Mouse (Mus musculus) Patski (cell line): ENCODE results near the gene Whrn. TPM values are rescaled to one million over a fixed set of nuclear protein-coding genes. Genes with fewer than 3 reads are reported as not detected.
A peak's percentile ranks its signal among the peaks of the same experiment; 100 is the strongest.

ENCODE experiments used
- ATAC-seq: fragments of 100-300 bp; one replicate; pipeline ENCODE4 v1.8.0; 2021
- CTCF ChIA-PET: fragments of 350-600 bp; sonication (Branson Sonifier 250); formaldehyde crosslinking; loops from one replicate; lab custom pipeline; 2022; ENCODE audit warnings: inconsistent platforms; lab: Charles Lee
- POLR2A ChIA-PET: fragments of 350-600 bp; sonication (Branson Sonifier 250); formaldehyde crosslinking; loops from one replicate; lab custom pipeline; 2022; ENCODE audit warnings: antibody characterized with exemption, inconsistent platforms; lab: Charles Lee
- DNase-seq: peaks from one replicate; pipeline ENCODE4 v3.0.0-alpha.2; 2011; ENCODE audit warnings: low read depth, low spot score
- H3K27me3 ChIP-seq: fragments of 371-371 bp; one replicate; pipeline ENCODE4 v1.5.1; 2021
- CTCF ChIP-seq: fragments of 100-300 bp; IDR thresholded peaks from one replicate; pipeline ENCODE4 v1.5.1; 2021
- in situ Hi-C: fragments of 300-500 bp; cut with MboI; formaldehyde crosslinking; loops from 3 replicates; pipeline ENCODE4 v1.11.1; 2018; ENCODE audit warnings: low pct_unique_long_range_greater_than_20kb, mixed read lengths
- polyA plus RNA-seq: library from polyadenylated mRNA; unstranded; gene quantifications from one replicate; pipeline ENCODE4 v1.2.3, GENCODE M21; 2021

Whrn gene
- polyA plus RNA-seq, 1 experiment from 2014 or later: 31.0 TPM

DNA sequence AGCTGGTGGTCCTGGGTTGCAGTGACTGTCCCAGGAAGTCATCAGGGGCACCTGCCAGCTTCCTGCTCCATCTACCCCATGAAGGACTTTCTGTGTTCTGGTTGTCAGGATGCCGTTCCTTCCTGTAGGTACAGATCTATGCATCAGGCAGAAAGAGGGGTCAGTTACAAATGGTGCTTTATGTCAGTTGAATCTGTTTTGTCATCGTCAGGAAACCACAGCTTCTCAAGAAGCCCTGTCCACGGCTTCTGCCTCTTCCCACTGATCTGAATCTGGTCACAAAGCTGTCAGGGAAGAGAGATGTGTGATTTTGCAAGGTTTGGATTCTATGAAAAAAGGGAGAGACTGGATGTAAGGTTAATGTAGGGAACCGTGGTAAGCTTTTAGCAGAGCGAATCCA, 19.2 kb upstream of the Whrn start:
- CTCF ChIA-PET: interaction anchor here (1.0 to 1.4 kb wide), 2 partner anchors 14 to 222 kb away, joined by 3 read pairs; no protein-coding TSS in a partner anchor
- in situ Hi-C loops: loop anchor here (25.0 kb wide), 1 partner anchor 972 kb away; no protein-coding TSS in a partner anchor
- POLR2A ChIA-PET: no interaction called here
- TF ChIP-seq CTCF: no peak
- H3K27me3 ChIP-seq: no peaks in the 10 kb centered on the region
- no peak for DNase-seq
- ATAC-seq: no peak

GRCm38 (mm10) chr4:63514454-63514984, 18.7 kb upstream of the Whrn start:
- in situ Hi-C loops: loop anchor here (5.0 to 25.0 kb wide), 3 partner anchors 43 to 973 kb away; partner anchors contain the start of gene Tmem268
- peak; percentile 91 for ATAC-seq
- H3K27me3 ChIP-seq: no peaks in the 10 kb centered on the region
- POLR2A ChIA-PET: no interaction called here
- CTCF ChIA-PET: interaction anchor here (1.0 to 2.0 kb wide), 3 partner anchors 14 to 223 kb away, joined by 3 to 6 read pairs (median 3); no protein-coding TSS in a partner anchor
- DNase-seq: peak; percentile 94
- no peak for TF ChIP-seq CTCF

- in situ Hi-C loops: loop anchor here (5.0 to 25.0 kb wide), 3 partner anchors 44 to 974 kb away; partner anchors contain the start of gene Tmem268
- DNase-seq: no peak
- no peak for ATAC-seq
- ChIA-PET POLR2A (no interaction called here), CTCF (interaction anchor here (2.0 kb wide), 1 partner anchor 15 kb away, joined by 6 read pairs; no protein-coding TSS in a partner anchor)
- no peaks in the 10 kb centered on the region for H3K27me3 ChIP-seq
- no peak for TF ChIP-seq CTCF
Measured at GRCm38 (mm10) chr4:63512921-63513320, 17.1 kb upstream of the Whrn start.

DNA sequence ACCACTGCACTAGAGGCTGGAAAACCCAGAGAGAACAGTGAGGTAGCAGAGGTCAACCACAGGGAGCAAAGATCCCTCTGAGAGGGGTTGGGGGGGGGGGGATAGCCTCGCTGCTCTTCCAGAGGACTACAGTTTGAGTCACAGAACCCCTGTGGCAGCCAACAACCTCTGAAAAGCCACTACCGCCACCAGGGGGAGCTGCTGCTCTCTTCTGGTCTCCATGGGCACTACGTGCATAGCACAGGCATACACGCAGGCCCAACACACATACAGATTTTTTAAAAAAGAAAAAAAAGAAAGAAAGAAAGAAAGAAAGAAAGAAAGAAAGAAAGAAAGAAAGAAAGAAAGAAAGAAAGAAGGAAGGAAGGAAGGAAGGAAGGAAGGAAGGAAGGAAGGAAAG, 12.4 kb upstream of the Whrn start:
- no peak for DNase-seq
- peak; percentile 66 for TF ChIP-seq CTCF
- no peaks in the 10 kb centered on the region for H3K27me3 ChIP-seq
- ATAC-seq: no peak
- ChIA-PET POLR2A (no interaction called here), CTCF (interaction anchor here (0.6 to 1.5 kb wide), 3 partner anchors 10 to 182 kb away, joined by 3 to 4 read pairs (median 3); no protein-coding TSS in a partner anchor)
- in situ Hi-C loops: loop anchor here (25.0 kb wide), 1 partner anchor 979 kb away; no protein-coding TSS in a partner anchor

GRCm38 (mm10) chr4:63507478-63507877, 11.7 kb upstream of the Whrn start:
- in situ Hi-C loops: loop anchor here (25.0 kb wide), 1 partner anchor 980 kb away; no protein-coding TSS in a partner anchor
- no peak for ATAC-seq
- TF ChIP-seq CTCF: no peak
- ChIA-PET POLR2A (no interaction called here), CTCF (no interaction called here)
- DNase-seq: no peak
- H3K27me3 ChIP-seq: no peaks in the 10 kb centered on the region

DNA sequence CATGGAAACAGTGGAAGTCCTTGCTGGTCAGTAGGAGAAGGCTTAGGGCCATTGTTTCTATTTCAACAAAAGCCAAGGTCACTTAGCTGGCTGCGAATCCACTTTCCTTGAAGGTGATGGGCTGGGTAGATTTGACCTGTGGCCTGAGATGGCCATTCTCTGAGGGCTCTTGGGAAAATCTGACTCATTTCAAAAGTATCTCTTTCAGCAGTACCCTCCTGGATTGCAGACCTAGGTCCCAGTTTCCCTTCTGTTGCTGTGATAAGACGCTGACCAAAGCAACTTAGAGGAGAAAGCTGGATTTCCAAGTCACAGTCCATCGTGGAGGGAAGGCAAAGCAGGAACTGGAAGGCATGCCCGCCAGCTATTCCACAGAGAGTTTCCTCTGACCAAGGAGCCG, 8.2 kb upstream of the Whrn start:
- ATAC-seq: no peak
- no peak for DNase-seq
- no peaks in the 10 kb centered on the region for H3K27me3 ChIP-seq
- no peak for TF ChIP-seq CTCF
- in situ Hi-C loops: loop anchor here (5.0 to 25.0 kb wide), 2 partner anchors 338 to 983 kb away; no protein-coding TSS in a partner anchor
- CTCF ChIA-PET: interaction anchor here (1.5 kb wide), 1 partner anchor 17 kb away, joined by 5 read pairs; no protein-coding TSS in a partner anchor
- POLR2A ChIA-PET: no interaction called here

DNA sequence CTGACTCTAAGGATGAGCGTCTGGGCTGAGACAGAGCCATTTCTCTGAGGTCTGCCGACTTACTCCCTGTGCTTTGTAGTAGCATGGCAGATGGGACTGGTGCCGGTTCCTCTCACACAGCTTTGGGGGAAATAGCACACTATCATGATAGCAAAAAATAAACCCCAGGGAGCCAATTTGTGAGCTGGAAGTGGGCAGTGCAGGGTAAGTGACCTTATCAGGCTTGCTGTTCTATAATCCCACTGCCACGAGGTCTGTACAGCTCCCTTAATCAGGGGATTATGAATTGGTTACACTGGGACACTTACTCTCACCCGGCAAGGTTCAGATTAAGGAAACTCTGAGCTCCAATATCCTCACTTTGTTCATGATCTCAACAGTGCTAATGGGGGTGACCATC, 5.3 kb upstream of the Whrn start:
- no peak for DNase-seq
- H3K27me3 ChIP-seq: no peaks in the 10 kb centered on the region
- in situ Hi-C loops: loop anchor here (5.0 to 25.0 kb wide), 2 partner anchors 341 to 986 kb away; no protein-coding TSS in a partner anchor
- ChIA-PET CTCF (no interaction called here), POLR2A (no interaction called here)
- no peak for TF ChIP-seq CTCF
- ATAC-seq: no peak

- no peaks in the 10 kb centered on the region for H3K27me3 ChIP-seq
- no peak for ATAC-seq
- in situ Hi-C loops: loop anchor here (5.0 kb wide), 1 partner anchor 81 kb away; no protein-coding TSS in a partner anchor
- TF ChIP-seq CTCF: no peak
- POLR2A ChIA-PET: interaction anchor here (0.6 to 0.7 kb wide), 2 partner anchors 246 to 933 kb away, joined by 3 to 4 read pairs; no protein-coding TSS in a partner anchor
- CTCF ChIA-PET: interaction anchor here (1.0 to 1.9 kb wide), 4 partner anchors 10 to 77 kb away, joined by 3 to 6 read pairs (median 4); no protein-coding TSS in a partner anchor
- no peak for DNase-seq
Measured at GRCm38 (mm10) chr4:63498346-63498745, 2.6 kb upstream of the Whrn start.

DNA sequence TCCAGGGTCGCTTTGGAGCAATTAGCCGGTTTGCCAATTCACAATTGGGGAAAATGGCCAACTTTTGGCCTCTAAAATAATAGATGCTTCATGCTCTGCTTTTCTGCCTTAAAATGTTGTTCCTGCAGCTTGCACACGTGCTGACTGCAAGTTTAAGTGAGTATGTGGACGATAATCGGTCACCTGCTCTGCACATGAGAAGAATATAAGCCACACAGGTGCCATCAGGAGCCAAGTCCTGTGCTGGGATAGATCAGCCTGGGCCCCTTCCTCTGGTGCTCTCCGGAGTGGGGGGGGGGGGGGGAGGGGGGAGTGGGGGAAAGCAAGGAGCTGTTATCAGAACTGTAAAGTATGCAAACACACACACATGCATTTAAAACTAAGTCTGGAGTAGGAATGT, 521 bp upstream of the Whrn start:
- in situ Hi-C loops: loop anchor here (5.0 kb wide), 1 partner anchor 79 kb away; no protein-coding TSS in a partner anchor
- ChIA-PET POLR2A (interaction anchor here (0.6 to 1.2 kb wide), 2 partner anchors 62 to 75 kb away, joined by 3 to 4 read pairs; partner anchors contain the start of gene Tmem268), CTCF (no interaction called here)
- no peak for DNase-seq
- no peaks in the 10 kb centered on the region for H3K27me3 ChIP-seq
- no peak for ATAC-seq
- TF ChIP-seq CTCF: no peak

DNA sequence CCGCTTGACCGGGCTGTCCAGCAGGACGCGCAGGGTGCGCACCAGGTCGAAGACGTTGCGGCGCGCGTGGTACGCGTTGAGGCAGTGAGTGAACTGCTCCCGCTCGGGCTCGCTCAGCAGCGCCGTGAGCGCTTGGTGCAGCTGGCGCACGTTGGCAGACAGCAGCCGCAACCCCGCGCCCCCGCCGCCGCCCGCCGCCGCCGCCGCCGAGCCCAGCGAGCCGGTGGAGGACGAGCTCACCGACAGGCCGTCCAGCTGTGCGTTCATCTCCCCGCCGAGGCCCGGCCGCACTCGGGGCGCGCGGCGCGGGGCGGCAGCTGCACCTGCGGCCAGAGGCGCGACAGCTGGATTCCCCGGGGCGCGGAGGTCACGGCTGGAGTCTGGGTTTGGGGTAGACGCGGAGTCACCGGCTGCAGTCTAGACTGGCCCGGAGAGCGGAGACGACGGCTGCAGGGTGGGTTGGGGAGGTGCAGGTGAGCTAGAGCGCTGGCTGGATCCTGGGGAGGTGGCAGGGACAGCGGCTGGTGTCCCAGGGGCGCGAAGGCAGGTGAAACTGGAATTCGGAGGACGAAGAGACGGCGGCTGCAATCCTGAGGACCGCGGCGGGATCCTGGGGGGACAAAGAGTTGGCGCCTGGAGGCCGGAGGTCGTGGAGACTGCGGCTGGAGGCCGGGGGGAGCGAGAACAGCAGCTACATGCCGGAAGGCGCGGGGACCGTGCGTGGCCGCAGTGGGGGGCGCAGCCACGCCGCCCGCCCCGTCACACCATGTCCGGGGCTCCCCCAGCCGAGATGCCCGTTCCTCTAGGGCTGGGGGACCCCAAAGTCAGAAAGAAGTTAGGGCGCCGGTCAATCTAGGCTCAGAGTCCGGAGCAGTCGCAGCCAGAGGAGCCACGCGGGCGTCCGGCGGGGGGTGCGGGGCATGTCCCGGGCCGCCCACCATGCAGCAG, 550 bp downstream of the Whrn start:
- TF ChIP-seq CTCF: no peak
- DNase-seq: no peak
- ATAC-seq: peak; percentile 45
- ChIA-PET CTCF (interaction anchor here (0.7 kb wide), 1 partner anchor 45 kb away, joined by 3 read pairs; no protein-coding TSS in a partner anchor), POLR2A (interaction anchor here (0.6 to 1.2 kb wide), 2 partner anchors 63 to 74 kb away, joined by 3 to 4 read pairs; partner anchors contain the start of gene Tmem268)
- H3K27me3 ChIP-seq: no peaks in the 10 kb centered on the region
- in situ Hi-C loops: loop anchor here (5.0 kb wide), 1 partner anchor 78 kb away; no protein-coding TSS in a partner anchor
